Mouse (Mus musculus) heart, adult 2 months (tissue): Measurements from ENCODE around the gene Gnb5. TPM values are rescaled to one million over a fixed set of nuclear protein-coding genes. Genes with fewer than 3 reads are reported as not detected.

Experiments used
- DNase-seq, 2 experiments: peaks; one replicate each; pipeline ENCODE4 v3.0.0; 2021
- H3K27ac ChIP-seq: fragments of 200-600 bp; 2 replicates; pipeline ENCODE4 v1.8.1; 2022
- H3K27me3 ChIP-seq: fragments of 200-500 bp; 2 replicates; pipeline ENCODE4 v1.6.1; 2012; ENCODE audit warnings: mild to moderate bottlenecking, low read length, inconsistent platforms, mixed read lengths; ENCODE audit not compliant: control insufficient read depth, insufficient read depth
- H3K36me3 ChIP-seq: fragments of 200-500 bp; 2 replicates; pipeline ENCODE4 v1.6.1; 2012; ENCODE audit warnings: low read length, inconsistent platforms; ENCODE audit not compliant: control insufficient read depth, insufficient read depth
- H3K4me1 ChIP-seq: fragments of 200-500 bp; 2 replicates; pipeline ENCODE4 v1.6.1; 2011; ENCODE audit warnings: low read length; ENCODE audit not compliant: control insufficient read depth, insufficient read depth
- H3K4me3 ChIP-seq: fragments of 200-600 bp; 2 replicates; pipeline ENCODE4 v1.8.1; 2022
- H3K79me2 ChIP-seq: fragments of 200-500 bp; replicated peaks from 2 replicates; pipeline ENCODE4 v1.6.1; 2012; ENCODE audit warnings: mild to moderate bottlenecking, inconsistent platforms, low read length, moderate library complexity, mixed read lengths; ENCODE audit not compliant: control insufficient read depth, insufficient read depth
- H3K9ac ChIP-seq: fragments of 200-500 bp; 2 replicates; pipeline ENCODE4 v1.6.1; 2012; ENCODE audit warnings: low read depth, mild to moderate bottlenecking, control low read depth, inconsistent platforms, low read length, mixed read lengths
- CTCF ChIP-seq: fragments of 200-600 bp; IDR thresholded peaks from 2 replicates; pipeline ENCODE4 v1.8.1; 2022; ENCODE audit warnings: antibody characterized with exemption, mild to moderate bottlenecking, moderate library complexity
- EP300 ChIP-seq: fragments of 200-500 bp; IDR thresholded peaks from 2 replicates; pipeline ENCODE4 v1.6.1; 2011; ENCODE audit warnings: low read depth, low read length, control low read depth; ENCODE audit not compliant: insufficient read depth
- POLR2A ChIP-seq: fragments of 200-500 bp; IDR thresholded peaks from 2 replicates; pipeline ENCODE4 v1.6.1; 2011; ENCODE audit warnings: mild to moderate bottlenecking, low read depth, low read length, control low read depth; ENCODE audit not compliant: insufficient read depth
- WGBS: fragments of 180-500 bp; shearing (Covaris S2); methylation state at CpG from one replicate; pipeline ENCODE4 v1.1.7; 2018; 5-methylcytosine and 5-hydroxymethylcytosine counted together
- intact Hi-C: fragments of 180-260 bp; cut with DNase I; formaldehyde crosslinking; loops from one replicate; pipeline ENCODE4 v1.15.1; 2025
- polyA plus RNA-seq: library from polyadenylated mRNA; depleted of rRNA; stranded (reverse); fragments of >200 nt; gene quantifications from 2 replicates; pipeline ENCODE4 v1.2.3, GENCODE M21; 2012
- total RNA-seq, 2 experiments: library from RNA; stranded (reverse); gene quantifications; 2 replicates each; pipeline ENCODE4 v1.2.3; 2021

Gnb5 gene
- total and polyA plus RNA-seq, 3 experiments, result 23.5 to 33.0 (median 23.9) TPM

DNA sequence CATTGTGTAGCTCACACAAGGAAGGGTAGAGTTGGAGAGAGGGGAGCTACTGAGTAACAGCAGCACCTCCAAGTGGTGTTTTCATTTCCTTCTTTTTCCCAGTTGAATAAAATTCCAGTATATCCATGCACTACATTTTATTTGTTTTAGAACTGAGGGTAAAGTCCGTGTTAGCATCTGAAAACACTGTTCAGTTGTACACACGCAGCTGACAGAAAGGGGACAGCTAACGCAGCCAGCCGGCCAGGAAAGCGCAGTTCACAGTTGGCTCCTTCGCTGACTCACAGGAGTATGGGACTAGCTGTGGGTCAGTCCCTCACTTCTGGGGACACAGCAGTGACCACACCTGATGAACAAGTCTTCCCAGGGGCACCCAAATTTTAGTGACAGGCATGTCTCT lies 38.9 kb upstream of the Gnb5 start:
- H3K4me3 ChIP-seq, result no peak overlapping the region
- no peaks in the 10 kb centered on the region for H3K36me3 ChIP-seq
- intact Hi-C loops, result no loop called here
- H3K27ac ChIP-seq, result no peak overlapping the region
- H3K27me3 ChIP-seq, result no peaks in the 10 kb centered on the region
- WGBS, result 78% methylated on average over 6 of the region's 6 CpGs
- TF ChIP-seq EP300 (no peak), POLR2A (no peak), CTCF (no peak)
- no peak for DNase-seq
- no peaks in the 10 kb centered on the region for H3K79me2 ChIP-seq
- H3K4me1 ChIP-seq, result no peaks in the 10 kb centered on the region
- H3K9ac ChIP-seq, result no peak overlapping the region

DNA sequence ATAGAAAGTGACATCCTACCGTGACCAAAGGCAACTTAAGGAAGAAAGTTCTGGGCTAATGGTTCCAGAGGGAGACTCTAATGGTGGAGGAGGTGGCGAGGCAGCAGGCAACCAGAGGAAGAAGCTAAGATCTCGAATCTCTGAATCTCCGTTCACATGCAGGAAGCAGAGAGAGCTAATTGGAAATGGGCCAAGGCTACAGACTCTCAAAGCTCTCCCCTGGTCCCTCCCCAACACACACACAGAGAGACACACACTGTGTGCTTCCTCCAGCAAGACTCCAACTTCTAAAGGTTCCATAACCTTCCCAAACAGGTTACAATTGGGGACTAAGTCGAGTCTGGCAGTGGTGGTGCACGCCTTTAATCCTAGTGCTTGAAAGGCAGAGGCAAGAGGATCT lies 35.7 kb upstream of the Gnb5 start:
- Histone ChIP-seq H3K27me3 (no peaks in the 10 kb centered on the region), H3K79me2 (no peaks in the 10 kb centered on the region), H3K9ac (no peak overlapping the region), H3K4me1 (no peaks in the 10 kb centered on the region), H3K27ac (no peak overlapping the region), H3K4me3 (no peak overlapping the region), H3K36me3 (no peaks in the 10 kb centered on the region)
- intact Hi-C loops, result no loop called here
- 41% methylated on average over 6 of the region's 6 CpGs for WGBS
- no peak for TF ChIP-seq EP300
- TF ChIP-seq POLR2A, result no peak
- no peak for TF ChIP-seq CTCF
- no peak for DNase-seq

DNA sequence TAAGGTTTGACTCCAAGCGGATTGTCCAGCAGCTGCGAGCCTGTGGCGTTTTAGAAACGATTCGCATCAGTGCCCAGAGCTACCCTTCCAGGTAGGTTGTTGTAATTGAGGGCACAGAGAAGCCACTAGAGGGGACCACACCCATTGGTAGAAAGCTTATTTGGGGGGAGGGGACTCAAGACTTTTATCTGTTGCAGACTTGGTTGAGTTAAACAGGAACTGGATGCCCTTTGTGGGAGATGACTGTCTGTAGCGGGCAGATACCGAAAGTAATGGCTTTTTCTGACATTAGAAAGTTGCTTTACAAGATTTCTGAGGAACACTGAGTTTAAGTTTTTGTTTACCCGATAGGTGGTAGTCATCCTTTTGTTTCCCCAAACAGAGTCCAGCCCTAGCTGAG lies 34.5 kb upstream of the Gnb5 start:
- intact Hi-C loops, result no loop called here

DNA sequence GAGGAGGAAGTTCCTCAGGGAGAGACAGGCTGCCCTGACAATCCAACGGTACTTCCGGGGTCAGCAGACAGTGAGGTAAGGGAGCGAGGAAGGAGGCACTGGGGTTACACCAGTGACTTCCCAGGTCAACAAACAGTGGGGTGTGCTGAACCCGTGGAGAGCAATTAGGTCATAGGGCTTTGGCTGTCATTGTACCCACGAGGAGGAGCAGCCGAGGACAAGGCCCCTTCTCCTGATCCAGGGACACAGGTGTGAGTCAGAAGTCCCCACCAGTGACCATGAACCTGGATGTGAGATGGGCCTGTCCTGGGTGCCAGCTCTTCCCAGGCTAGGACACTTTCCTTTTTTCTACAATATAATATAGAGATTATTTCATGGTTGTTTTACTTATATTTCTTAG lies 32.4 kb upstream of the Gnb5 start:
- no peak for DNase-seq
- TF ChIP-seq EP300 (no peak), CTCF (no peak), POLR2A (no peak)
- no peaks in the 10 kb centered on the region for H3K36me3 ChIP-seq
- no peaks in the 10 kb centered on the region for H3K79me2 ChIP-seq
- H3K4me1 ChIP-seq, result no peaks in the 10 kb centered on the region
- intact Hi-C loops, result no loop called here
- no peak overlapping the region for H3K27ac ChIP-seq
- H3K4me3 ChIP-seq, result no peak overlapping the region
- no peaks in the 10 kb centered on the region for H3K27me3 ChIP-seq
- WGBS, result 49% methylated on average over 6 of the region's 6 CpGs
- H3K9ac ChIP-seq, result no peak overlapping the region

More for the DNA sequence above, 34.5 kb upstream of the Gnb5 start:
- TF ChIP-seq POLR2A, result no peak
- H3K4me1 ChIP-seq, result no peaks in the 10 kb centered on the region
- H3K4me3 ChIP-seq, result no peak overlapping the region
- 90% methylated on average over 8 of the region's 8 CpGs for WGBS
- H3K79me2 ChIP-seq, result no peaks in the 10 kb centered on the region
- no peaks in the 10 kb centered on the region for H3K27me3 ChIP-seq
- no peaks in the 10 kb centered on the region for H3K36me3 ChIP-seq
- no peak for DNase-seq
- H3K9ac ChIP-seq, result no peak overlapping the region
- H3K27ac ChIP-seq, result no peak overlapping the region

DNA sequence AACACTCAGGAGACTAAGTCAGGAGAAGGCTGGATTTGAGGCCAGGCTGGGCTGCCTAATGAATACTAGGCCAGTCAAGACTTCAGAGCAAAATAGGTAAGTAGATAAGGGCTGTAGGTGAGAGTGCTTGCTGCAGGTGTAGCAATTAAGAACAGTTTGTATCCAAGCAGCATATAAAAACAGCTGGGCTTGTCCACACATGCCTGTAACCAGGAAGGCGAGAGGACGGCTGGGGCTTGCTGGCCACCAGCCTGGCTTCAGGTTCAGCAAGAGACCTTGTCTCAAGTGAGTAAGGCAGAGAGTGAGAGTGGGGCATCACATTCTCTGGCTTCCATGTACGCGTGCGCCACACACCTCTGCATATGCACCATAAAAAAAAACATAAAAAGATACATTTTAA lies 31.6 kb upstream of the Gnb5 start:
- H3K36me3 ChIP-seq, result no peaks in the 10 kb centered on the region
- intact Hi-C loops, result no loop called here

DNA sequence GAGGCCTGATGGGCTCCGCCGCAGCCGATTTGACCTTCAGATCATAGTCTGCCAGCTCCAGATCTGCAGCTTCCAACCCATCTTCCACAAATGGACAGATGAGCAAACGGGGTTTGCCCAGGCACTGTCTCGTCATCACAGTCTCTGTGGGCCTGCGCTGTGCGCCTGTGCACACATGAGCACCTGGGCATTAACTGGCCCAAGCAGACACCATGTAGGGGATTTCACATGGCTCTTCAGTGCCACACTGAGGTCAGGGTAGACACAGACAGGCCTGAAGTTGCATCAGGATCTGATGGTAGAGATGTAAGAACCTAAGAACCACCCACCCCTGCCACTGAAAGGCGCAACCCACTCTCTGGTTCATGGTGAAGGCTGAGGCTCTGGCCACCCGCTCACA lies 31.0 kb upstream of the Gnb5 start:
- H3K79me2 ChIP-seq, result no peaks in the 10 kb centered on the region
- no peaks in the 10 kb centered on the region for H3K27me3 ChIP-seq
- intact Hi-C loops, result loop anchor here (5.0 kb wide), 1 partner anchor 68 kb away; no protein-coding TSS in a partner anchor
- no peak overlapping the region for H3K27ac ChIP-seq
- WGBS, result 94% methylated on average over 9 of the region's 9 CpGs
- no peak for TF ChIP-seq EP300
- peak; percentile 39 for TF ChIP-seq CTCF
- H3K4me3 ChIP-seq, result no peak overlapping the region
- no peak for DNase-seq
- no peaks in the 10 kb centered on the region for H3K4me1 ChIP-seq
- no peak overlapping the region for H3K9ac ChIP-seq
- H3K36me3 ChIP-seq, result no peaks in the 10 kb centered on the region

More for the DNA sequence above, 31.6 kb upstream of the Gnb5 start:
- no peaks in the 10 kb centered on the region for H3K4me1 ChIP-seq
- H3K9ac ChIP-seq, result no peak overlapping the region
- no peak overlapping the region for H3K27ac ChIP-seq
- WGBS, result 95% methylated on average over 5 of the region's 5 CpGs
- DNase-seq, result no peak
- H3K79me2 ChIP-seq, result no peaks in the 10 kb centered on the region
- H3K27me3 ChIP-seq, result no peaks in the 10 kb centered on the region
- H3K4me3 ChIP-seq, result no peak overlapping the region
- TF ChIP-seq EP300 (no peak), CTCF (no peak), POLR2A (no peak)

DNA sequence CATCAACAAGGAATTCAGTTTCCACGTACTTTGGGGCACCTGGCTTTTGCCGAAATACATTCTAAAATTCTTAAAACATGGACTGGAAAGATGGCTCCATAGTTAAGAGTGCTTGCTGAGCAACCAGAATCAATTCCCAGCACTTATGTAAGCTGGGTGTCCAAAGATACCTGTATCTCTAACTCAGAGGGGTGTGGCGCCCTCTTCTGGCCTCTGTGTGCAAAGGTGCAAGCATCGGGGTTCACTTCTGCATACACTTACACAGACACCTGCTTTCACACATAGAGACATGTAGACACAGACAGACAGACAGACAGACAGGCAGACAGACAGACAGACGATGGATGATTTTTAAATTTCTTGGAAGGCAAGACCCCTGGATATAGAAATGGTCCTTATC lies 25.3 kb upstream of the Gnb5 start:
- H3K4me3 ChIP-seq, result no peak overlapping the region
- WGBS, result 55% methylated on average over 5 of the region's 5 CpGs
- intact Hi-C loops, result loop anchor here (5.0 to 10.0 kb wide), 2 partner anchors 229 to 376 kb away; no protein-coding TSS in a partner anchor

More for the DNA sequence above, 25.3 kb upstream of the Gnb5 start:
- no peaks in the 10 kb centered on the region for H3K4me1 ChIP-seq
- DNase-seq, result peak; percentile 32 to 41
- no peaks in the 10 kb centered on the region for H3K36me3 ChIP-seq
- H3K79me2 ChIP-seq, result no peaks in the 10 kb centered on the region
- H3K27me3 ChIP-seq, result no peaks in the 10 kb centered on the region
- TF ChIP-seq CTCF (peak; percentile 69), EP300 (no peak), POLR2A (no peak)
- H3K27ac ChIP-seq, result no peak overlapping the region
- H3K9ac ChIP-seq, result no peak overlapping the region
